Mouse (Mus musculus) cerebellum, adult 2 months (tissue): ENCODE data around the gene Odc1.

Source experiments
- CTCF ChIP-seq: fragments of 200-500 bp; IDR thresholded peaks from 2 replicates; pipeline ENCODE4 v1.5.1; 2011; ENCODE audit warnings: low read depth, mild to moderate bottlenecking, control low read depth, low read length, moderate library complexity, borderline replicate concordance; ENCODE audit not compliant: insufficient read depth
- POLR2A ChIP-seq: fragments of 200-500 bp; IDR thresholded peaks from 2 replicates; pipeline ENCODE4 v1.6.1; 2011; ENCODE audit warnings: low read length, control low read depth, borderline replicate concordance; ENCODE audit not compliant: insufficient read depth

- TF ChIP-seq CTCF (no peak), POLR2A (no peak)
Observed at GRCm38 (mm10) chr12:17545884-17546283, 1.3 kb downstream of the Odc1 start.
